Mouse (Mus musculus) lung, adult 2 months (tissue): ENCODE measurements around the gene Tex37. TPM values are rescaled to one million over a fixed set of nuclear protein-coding genes. Genes with fewer than 3 reads are reported as not detected.

Experiments
- DNase-seq: peaks from one replicate; pipeline ENCODE4 v3.0.0; 2022
- H3K4me1 ChIP-seq: fragments of 200-500 bp; 2 replicates; pipeline ENCODE4 v1.6.1; 2011; ENCODE audit warnings: low read length; ENCODE audit not compliant: control insufficient read depth, insufficient read depth
- H3K4me3 ChIP-seq: fragments of 200-500 bp; replicated peaks from 2 replicates; pipeline ENCODE3; 2011; ENCODE audit warnings: low read depth, mild to moderate bottlenecking, control low read depth, low read length; ENCODE audit errors: extremely low read depth
- CTCF ChIP-seq: fragments of 200-500 bp; IDR thresholded peaks from 2 replicates; pipeline ENCODE4 v1.5.1; 2011; ENCODE audit warnings: mild to moderate bottlenecking, low read length, control low read depth; ENCODE audit not compliant: insufficient read depth
- POLR2A ChIP-seq: fragments of 200-500 bp; IDR thresholded peaks from 2 replicates; pipeline ENCODE4 v1.6.1; 2011; ENCODE audit warnings: low read depth, mild to moderate bottlenecking, control low read depth, low read length, borderline replicate concordance; ENCODE audit errors: extremely low read depth
- WGBS: fragments of 180-500 bp; shearing (Covaris S2); methylation state at CpG from one replicate; pipeline ENCODE4 v1.1.7; 2018; 5-methylcytosine and 5-hydroxymethylcytosine counted together
- polyA plus RNA-seq: library from polyadenylated mRNA; depleted of rRNA; stranded (reverse); fragments of >200 nt; gene quantifications from 2 replicates; pipeline ENCODE4 v1.2.3, GENCODE M21; 2012

Tex37 gene
- polyA plus RNA-seq, 1 experiment, result not detected

GRCm38 (mm10) chr6:70954040-70954439 is 35.3 kb upstream of the Tex37 start:
- no peak for DNase-seq
- H3K4me1 ChIP-seq, result no peaks in the 10 kb centered on the region; the same call in 1 of the 2 replicates
- H3K4me3 ChIP-seq, result no peak overlapping the region
- 11% methylated on average over 6 of the region's 6 CpGs for WGBS
- TF ChIP-seq POLR2A, result no peak
- no peak for TF ChIP-seq CTCF

GRCm38 (mm10) chr6:70953274-70953673 is 34.5 kb upstream of the Tex37 start:
- no peak for DNase-seq
- WGBS, result 69% methylated on average over 7 of the region's 7 CpGs
- TF ChIP-seq POLR2A (no peak), CTCF (no peak)
- H3K4me1 ChIP-seq, result no peaks in the 10 kb centered on the region; the same call in 1 of the 2 replicates
- no peak overlapping the region for H3K4me3 ChIP-seq

- TF ChIP-seq CTCF (no peak), POLR2A (no peak)
- 81% methylated on average over 2 of the region's 2 CpGs for WGBS
- H3K4me3 ChIP-seq, result no peak overlapping the region
- no peaks in the 10 kb centered on the region for H3K4me1 ChIP-seq
- no peak for DNase-seq
These were observed 13.1 kb upstream of the Tex37 start for GRCm38 (mm10) chr6:70931801-70932200.

- WGBS, result 10% methylated on average over 22 of the region's 22 CpGs
- TF ChIP-seq CTCF (peak; percentile 66), POLR2A (no peak)
- peak; percentile 23 for DNase-seq
- Histone ChIP-seq H3K4me3 (no peak overlapping the region), H3K4me1 (no peaks in the 10 kb centered on the region)
These were observed 2.7 kb upstream of the Tex37 start for GRCm38 (mm10) chr6:70921274-70922074.

GRCm38 (mm10) chr6:70912396-70912765 is 6.3 kb downstream of the Tex37 start:
- WGBS, result 61% methylated on average over 7 of the region's 7 CpGs
- TF ChIP-seq CTCF (no peak), POLR2A (no peak)
- H3K4me1 ChIP-seq, result no peaks in the 10 kb centered on the region; the same call in 1 of the 2 replicates
- DNase-seq, result no peak
- H3K4me3 ChIP-seq, result no peak overlapping the region

GRCm38 (mm10) chr6:70911668-70912395 is 6.9 kb downstream of the Tex37 start:
- no peak overlapping the region for H3K4me3 ChIP-seq
- WGBS, result 10% methylated on average over 20 of the region's 20 CpGs

GRCm38 (mm10) chr6:70910285-70910684 is 8.4 kb downstream of the Tex37 start:
- 63% methylated on average over 4 of the region's 4 CpGs for WGBS
- TF ChIP-seq POLR2A (no peak), CTCF (no peak)

More at GRCm38 (mm10) chr6:70911668-70912395, 6.9 kb downstream of the Tex37 start:
- DNase-seq, result no peak
- no peaks in the 10 kb centered on the region; the same call in 1 of the 2 replicates for H3K4me1 ChIP-seq
- no peak for TF ChIP-seq CTCF
- no peak for TF ChIP-seq POLR2A

GRCm38 (mm10) chr6:70909572-70909971 is 9.2 kb downstream of the Tex37 start:
- WGBS, result 88% methylated on average over 7 of the region's 7 CpGs
- no peak for DNase-seq
- Histone ChIP-seq H3K4me1 (no peaks in the 10 kb centered on the region; the same call in 1 of the 2 replicates), H3K4me3 (no peak overlapping the region)
- TF ChIP-seq POLR2A (no peak), CTCF (no peak)

More at GRCm38 (mm10) chr6:70910285-70910684, 8.4 kb downstream of the Tex37 start:
- no peak overlapping the region for H3K4me3 ChIP-seq
- no peaks in the 10 kb centered on the region; the same call in 1 of the 2 replicates for H3K4me1 ChIP-seq
- no peak for DNase-seq

- WGBS, result 87% methylated on average over 5 of the region's 5 CpGs
- no peak overlapping the region for H3K4me3 ChIP-seq
- TF ChIP-seq POLR2A (no peak), CTCF (no peak)
- DNase-seq, result no peak
- H3K4me1 ChIP-seq, result no peaks in the 10 kb centered on the region
These were observed 15.0 kb downstream of the Tex37 start for GRCm38 (mm10) chr6:70903689-70904088.

- no peaks in the 10 kb centered on the region for H3K4me1 ChIP-seq
These were observed 19.1 kb downstream of the Tex37 start for GRCm38 (mm10) chr6:70899594-70900003.

More at GRCm38 (mm10) chr6:70899594-70900003, 19.1 kb downstream of the Tex37 start:
- H3K4me3 ChIP-seq, result no peak overlapping the region
- no peak for DNase-seq
- TF ChIP-seq CTCF (no peak), POLR2A (no peak)
- WGBS, result 73% methylated on average over 8 of the region's 8 CpGs
